Mouse (Mus musculus) G1E-ER4 (cell line): ENCODE results near the gene Cdk15. TPM values are rescaled to one million over a fixed set of nuclear protein-coding genes. Genes with fewer than 3 reads are reported as not detected.

Source experiments
- GATA1 ChIP-seq: IDR thresholded peaks from one replicate; pipeline ENCODE4 v1.8.0; 2012; ENCODE audit warnings: low read length, inconsistent platforms
- polyA plus RNA-seq: library from polyadenylated mRNA; stranded (reverse); fragments of >175 nt; gene quantifications from 2 replicates; pipeline ENCODE4 v1.2.3, GENCODE M21; 2012

Cdk15 gene
- polyA plus RNA-seq, 1 experiment = not detected

GRCm38 (mm10) chr1:59333860-59334561, 77.3 kb downstream of the Cdk15 start:
- TF ChIP-seq GATA1 = no peak

GRCm38 (mm10) chr1:59334562-59334890, 77.8 kb downstream of the Cdk15 start:
- no peak for TF ChIP-seq GATA1

- TF ChIP-seq GATA1 = no peak
Measured at GRCm38 (mm10) chr1:59336256-59336655, 79.5 kb downstream of the Cdk15 start.

- no peak for TF ChIP-seq GATA1
Measured at GRCm38 (mm10) chr1:59340814-59341588, 84.3 kb downstream of the Cdk15 start.

GRCm38 (mm10) chr1:59341697-59342096, 85.0 kb downstream of the Cdk15 start:
- TF ChIP-seq GATA1 = no peak

GRCm38 (mm10) chr1:59342146-59342545, 85.4 kb downstream of the Cdk15 start:
- TF ChIP-seq GATA1 = no peak

- TF ChIP-seq GATA1 = no peak
Measured at GRCm38 (mm10) chr1:59352706-59353105, 96.0 kb downstream of the Cdk15 start.

- peak; percentile 14 for TF ChIP-seq GATA1
Measured at GRCm38 (mm10) chr1:59355440-59355839, 98.7 kb downstream of the Cdk15 start.

GRCm38 (mm10) chr1:59359136-59359535, 102.4 kb downstream of the Cdk15 start:
- no peak for TF ChIP-seq GATA1

- TF ChIP-seq GATA1 = no peak
Measured at GRCm38 (mm10) chr1:59360834-59361233, 104.1 kb downstream of the Cdk15 start.

GRCm38 (mm10) chr1:59361460-59361859, 104.8 kb downstream of the Cdk15 start:
- no peak for TF ChIP-seq GATA1

GRCm38 (mm10) chr1:59361966-59362365, 105.3 kb downstream of the Cdk15 start:
- TF ChIP-seq GATA1 = no peak

- no peak for TF ChIP-seq GATA1
Measured at GRCm38 (mm10) chr1:59364463-59365040, 107.8 kb downstream of the Cdk15 start.

- peak; percentile 43 for TF ChIP-seq GATA1
Measured at GRCm38 (mm10) chr1:59367928-59368648, 111.4 kb downstream of the Cdk15 start.

GRCm38 (mm10) chr1:59368649-59369319, 112.1 kb downstream of the Cdk15 start:
- no peak for TF ChIP-seq GATA1
